Mouse (Mus musculus): ENCODE results near the gene Prkar1b. TPM values are rescaled to one million over a fixed set of nuclear protein-coding genes. Genes with fewer than 3 reads are reported as not detected.

Prkar1b gene
- total and polyA plus RNA-seq, 2 experiments from 2014 or later: 397 to 415 TPM

- no peak for DNase-seq (ENCODE audit: low spot score)
- Histone ChIP-seq H3K36me3 (ENCODE audit: insufficient read depth, low read length) (peaks cover 46% of the 10 kb centered on the region), H3K4me1 (ENCODE audit: insufficient read depth, low read length) (no peaks in the 10 kb centered on the region), H3K4me2 (ENCODE audit: low read depth, low read length, poor library complexity, severe bottlenecking) (no peak overlapping the region), H3K4me3 (ENCODE audit: low read depth, low read length) (no peak overlapping the region), H3K9ac (replicated peaks; ENCODE audit: low read length, poor library complexity, severe bottlenecking) (no peak overlapping the region), H3K27ac (ENCODE audit: low read depth, low read length) (no peak overlapping the region), H3K27me3 (ENCODE audit: insufficient read depth, low read length) (no peaks in the 10 kb centered on the region), H3K9me3 (ENCODE audit: low read length) (no peaks in the 10 kb centered on the region)
- ATAC-seq (ENCODE audit: low FRiP score): no peak
- TF ChIP-seq CTCF (IDR thresholded peaks at IDR 0.05): no peak
- 84% methylated on average over 5 of the region's 9 CpGs for WGBS
Measured at GRCm38 (mm10) chr5:138981921-138982320, 167.9 kb downstream of the Prkar1b start.

GRCm38 (mm10) chr5:138980608-138981007, 169.2 kb downstream of the Prkar1b start:
- 85% methylated on average over 9 of the region's 9 CpGs for WGBS
- no peak for DNase-seq (ENCODE audit: low spot score)
- Histone ChIP-seq H3K9ac (replicated peaks; ENCODE audit: low read length, poor library complexity, severe bottlenecking) (no peak overlapping the region), H3K9me3 (ENCODE audit: low read length) (no peaks in the 10 kb centered on the region), H3K4me1 (ENCODE audit: insufficient read depth, low read length) (no peaks in the 10 kb centered on the region), H3K4me3 (ENCODE audit: low read depth, low read length) (no peak overlapping the region), H3K4me2 (ENCODE audit: low read depth, low read length, poor library complexity, severe bottlenecking) (no peak overlapping the region), H3K27ac (ENCODE audit: low read depth, low read length) (no peak overlapping the region), H3K36me3 (ENCODE audit: insufficient read depth, low read length) (peaks cover 39% of the 10 kb centered on the region), H3K27me3 (ENCODE audit: insufficient read depth, low read length) (no peaks in the 10 kb centered on the region)
- TF ChIP-seq CTCF (IDR thresholded peaks at IDR 0.05): no peak
- no peak for ATAC-seq (ENCODE audit: low FRiP score)

GRCm38 (mm10) chr5:138979840-138980239, 170.0 kb downstream of the Prkar1b start:
- WGBS: 83% methylated on average over 8 of the region's 8 CpGs
- no peak for DNase-seq (ENCODE audit: low spot score)
- H3K9ac ChIP-seq (replicated peaks; ENCODE audit: low read length, poor library complexity, severe bottlenecking): no peak overlapping the region
- H3K4me1 ChIP-seq (ENCODE audit: insufficient read depth, low read length): no peaks in the 10 kb centered on the region
- H3K4me2 ChIP-seq (ENCODE audit: low read depth, low read length, poor library complexity, severe bottlenecking): no peak overlapping the region
- ATAC-seq (ENCODE audit: low FRiP score): no peak
- peaks cover 38% of the 10 kb centered on the region for H3K36me3 ChIP-seq (ENCODE audit: insufficient read depth, low read length)
- no peaks in the 10 kb centered on the region for H3K27me3 ChIP-seq (ENCODE audit: insufficient read depth, low read length)
- no peak for TF ChIP-seq CTCF (IDR thresholded peaks at IDR 0.05)
- no peak overlapping the region for H3K27ac ChIP-seq (ENCODE audit: low read depth, low read length)
- H3K9me3 ChIP-seq (ENCODE audit: low read length): no peaks in the 10 kb centered on the region
- H3K4me3 ChIP-seq (ENCODE audit: low read depth, low read length): no peak overlapping the region

- WGBS: 73% methylated on average over 3 of the region's 3 CpGs
- no peak for TF ChIP-seq CTCF (IDR thresholded peaks at IDR 0.05)
Measured at GRCm38 (mm10) chr5:138977759-138978158, 172.0 kb downstream of the Prkar1b start.

GRCm38 (mm10) chr5:138974911-138975485, 174.8 kb downstream of the Prkar1b start:
- Histone ChIP-seq H3K27ac (ENCODE audit: low read depth, low read length) (no peak overlapping the region), H3K36me3 (ENCODE audit: insufficient read depth, low read length) (peaks cover 9% of the 10 kb centered on the region; the same call in 1 of the 2 replicates), H3K4me1 (ENCODE audit: insufficient read depth, low read length) (no peaks in the 10 kb centered on the region), H3K9me3 (ENCODE audit: low read length) (no peaks in the 10 kb centered on the region), H3K27me3 (ENCODE audit: insufficient read depth, low read length) (no peaks in the 10 kb centered on the region), H3K4me2 (ENCODE audit: low read depth, low read length, poor library complexity, severe bottlenecking) (no peak overlapping the region), H3K4me3 (ENCODE audit: low read depth, low read length) (no peak overlapping the region), H3K9ac (replicated peaks; ENCODE audit: low read length, poor library complexity, severe bottlenecking) (no peak overlapping the region)
- TF ChIP-seq CTCF (IDR thresholded peaks at IDR 0.05): no peak
- ATAC-seq (ENCODE audit: low FRiP score) (no peak), DNase-seq (ENCODE audit: low spot score) (no peak)
- WGBS: 91% methylated on average over 8 of the region's 8 CpGs

More at GRCm38 (mm10) chr5:138977759-138978158, 172.0 kb downstream of the Prkar1b start:
- Histone ChIP-seq H3K36me3 (ENCODE audit: insufficient read depth, low read length) (peaks cover 22% of the 10 kb centered on the region), H3K27ac (ENCODE audit: low read depth, low read length) (no peak overlapping the region), H3K9ac (replicated peaks; ENCODE audit: low read length, poor library complexity, severe bottlenecking) (no peak overlapping the region), H3K4me2 (ENCODE audit: low read depth, low read length, poor library complexity, severe bottlenecking) (no peak overlapping the region), H3K27me3 (ENCODE audit: insufficient read depth, low read length) (no peaks in the 10 kb centered on the region), H3K9me3 (ENCODE audit: low read length) (no peaks in the 10 kb centered on the region), H3K4me1 (ENCODE audit: insufficient read depth, low read length) (no peaks in the 10 kb centered on the region), H3K4me3 (ENCODE audit: low read depth, low read length) (no peak overlapping the region)
- ATAC-seq (ENCODE audit: low FRiP score) (no peak), DNase-seq (ENCODE audit: low spot score) (no peak)

- WGBS: 84% methylated on average over 6 of the region's 6 CpGs
- Histone ChIP-seq H3K4me2 (ENCODE audit: low read depth, low read length, poor library complexity, severe bottlenecking) (no peak overlapping the region), H3K4me3 (ENCODE audit: low read depth, low read length) (no peak overlapping the region), H3K27ac (ENCODE audit: low read depth, low read length) (no peak overlapping the region), H3K9me3 (ENCODE audit: low read length) (no peaks in the 10 kb centered on the region), H3K36me3 (ENCODE audit: insufficient read depth, low read length) (peaks cover 2% of the 10 kb centered on the region; the same call in 1 of the 2 replicates), H3K4me1 (ENCODE audit: insufficient read depth, low read length) (no peaks in the 10 kb centered on the region), H3K9ac (replicated peaks; ENCODE audit: low read length, poor library complexity, severe bottlenecking) (no peak overlapping the region), H3K27me3 (ENCODE audit: insufficient read depth, low read length) (no peaks in the 10 kb centered on the region)
- ATAC-seq (ENCODE audit: low FRiP score) (no peak), DNase-seq (ENCODE audit: low spot score) (no peak)
- no peak for TF ChIP-seq CTCF (IDR thresholded peaks at IDR 0.05)
Measured at GRCm38 (mm10) chr5:138973480-138973879, 176.3 kb downstream of the Prkar1b start.

Data from midbrain, postnatal 0 days (tissue).